ENCODE assay signal across 9 mouse cellular contexts in genomic region chr9:40687553-40687952, GRCm38 (mm10). TPM values are rescaled to one million over a fixed set of nuclear protein-coding genes. Genes with fewer than 3 reads are reported as not detected.
A peak's percentile ranks its signal among the peaks of the same experiment; 100 is the strongest.
DNase-seq lines count a peak whose midpoint lies in the region; ATAC-seq and TF ChIP-seq lines count a peak whose summit lies in the region.
"Had no signal": no experiment of that assay in that cellular context is flagged by ENCODE, and none has a peak within 500 bp of the region (broad histone marks: within the 10 kb centered on the region; RNA-seq: fewer than 3 reads in every experiment).

No protein-coding gene starts in this region.

- WGBS in heart, embryonic 14.5 days = 52% methylated on average over 3 of the region's 3 CpGs
- 45% methylated on average over 3 of the region's 3 CpGs for WGBS in embryonic facial prominence, embryonic 10.5 days
- WGBS in hindbrain, embryonic 11.5 days = 50% methylated on average over 3 of the region's 3 CpGs
- 58% methylated on average over 3 of the region's 3 CpGs for WGBS in midbrain, embryonic 12.5 days
- WGBS in thymus, adult 2 months = 89% methylated on average over 3 of the region's 3 CpGs

- H3K27ac ChIP-seq in heart, embryonic 14.5 days (replicated peaks in 1 of 2; ENCODE audit: control insufficient read depth in 1 of 2, insufficient read depth in 1 of 2, low read depth in 2 of 2, low read length in 2 of 2) = peak overlapping the region in 1 of 2 experiments; percentile 76; a peak in 2 of 4 replicates
- peak overlapping the region; percentile 99 for H3K27ac ChIP-seq in embryonic facial prominence, embryonic 10.5 days (replicated peaks)
- H3K27ac ChIP-seq in hindbrain, embryonic 11.5 days (ENCODE audit: low read depth, low read length) = no peak overlapping the region
- no peak overlapping the region for H3K27ac ChIP-seq in midbrain, embryonic 12.5 days (replicated peaks)
- H3K27ac ChIP-seq in thymus, adult 2 months (ENCODE audit: control insufficient read depth, insufficient read depth, low read length) = no peak overlapping the region

- peaks cover 24% of the 10 kb centered on the region for H3K27me3 ChIP-seq in heart, embryonic 14.5 days (ENCODE audit: control insufficient read depth, insufficient read depth, low read length)
- peaks cover 40% of the 10 kb centered on the region for H3K27me3 ChIP-seq in embryonic facial prominence, embryonic 10.5 days (replicated peaks; ENCODE audit: low read depth, poor library complexity, severe bottlenecking)
- H3K27me3 ChIP-seq in hindbrain, embryonic 11.5 days (ENCODE audit: control insufficient read depth, insufficient read depth, low read length) = 0 out of 2 replicates have a peak, but pooled peaks cover 4% of the 10 kb centered on the region
- H3K27me3 ChIP-seq in midbrain, embryonic 12.5 days = peaks cover 33% of the 10 kb centered on the region
- H3K27me3 ChIP-seq in thymus, adult 2 months (ENCODE audit: control insufficient read depth, insufficient read depth, low read length) = no peaks in the 10 kb centered on the region; the same call in 1 of the 2 replicates

- peak overlapping the region in 1 of 2 experiments; percentile 52; a peak in 2 of 4 replicates for H3K4me3 ChIP-seq in heart, embryonic 14.5 days (ENCODE audit: control insufficient read depth in 1 of 2, insufficient read depth in 1 of 2, low read depth in 1 of 2, low read length in 2 of 2)
- H3K4me3 ChIP-seq in embryonic facial prominence, embryonic 10.5 days = peak overlapping the region; percentile 92
- peak overlapping the region; percentile 79 for H3K4me3 ChIP-seq in hindbrain, embryonic 11.5 days (ENCODE audit: low read depth, low read length)
- H3K4me3 ChIP-seq in midbrain, embryonic 12.5 days = peak overlapping the region; percentile 60
- no peak overlapping the region for H3K4me3 ChIP-seq in thymus, adult 2 months (ENCODE audit: control insufficient read depth, insufficient read depth, low read length)

- H3K4me1 ChIP-seq in heart, embryonic 14.5 days (ENCODE audit: control insufficient read depth in 2 of 2, insufficient read depth in 2 of 2, low read length in 2 of 2) = peaks cover 0 to under 1% of the 10 kb centered on the region in 2 experiments; a peak in 2 of 4 replicates
- H3K4me1 ChIP-seq in embryonic facial prominence, embryonic 10.5 days = peaks cover 70% of the 10 kb centered on the region
- H3K4me1 ChIP-seq in hindbrain, embryonic 11.5 days (replicated peaks; ENCODE audit: control insufficient read depth, insufficient read depth, low read length) = no peaks in the 10 kb centered on the region
- H3K4me1 ChIP-seq in midbrain, embryonic 12.5 days = peaks cover 11% of the 10 kb centered on the region; the same call in 1 of the 2 replicates
- no peaks in the 10 kb centered on the region for H3K4me1 ChIP-seq in thymus, adult 2 months (replicated peaks; ENCODE audit: control insufficient read depth, insufficient read depth, low read length)

- ATAC-seq in heart, embryonic 14.5 days (ENCODE audit: insufficient number of reproducible peaks, insufficient read depth, low FRiP score, low read depth) = no peak
- no peak for ATAC-seq in hindbrain, embryonic 11.5 days (ENCODE audit: low FRiP score)
- ATAC-seq in midbrain, embryonic 12.5 days (ENCODE audit: low FRiP score, low read depth) = no peak

- H3K4me2 ChIP-seq in heart, embryonic 14.5 days (ENCODE audit: low read length) = peak overlapping the region; percentile 92
- H3K4me2 ChIP-seq in hindbrain, embryonic 11.5 days (replicated peaks; ENCODE audit: low read depth, low read length) = peak overlapping the region; percentile 96
- H3K4me2 ChIP-seq in midbrain, embryonic 12.5 days (replicated peaks) = peak overlapping the region; percentile 91

- no peak for TF ChIP-seq POLR2A in thymus, adult 2 months (IDR thresholded peaks at IDR 0.05; ENCODE audit: control insufficient read depth, extremely low read depth, insufficient read depth, low read length, poor library complexity)

- H3K9me3 ChIP-seq in heart, embryonic 14.5 days (ENCODE audit: control insufficient read depth, low read length) = no peaks in the 10 kb centered on the region
- H3K9me3 ChIP-seq in embryonic facial prominence, embryonic 10.5 days = no peaks in the 10 kb centered on the region
- no peaks in the 10 kb centered on the region for H3K9me3 ChIP-seq in hindbrain, embryonic 11.5 days (ENCODE audit: control insufficient read depth, low read length)
- no peaks in the 10 kb centered on the region for H3K9me3 ChIP-seq in midbrain, embryonic 12.5 days

- H3K36me3 ChIP-seq in heart, embryonic 14.5 days (ENCODE audit: control insufficient read depth, insufficient read depth, low read length) = no peaks in the 10 kb centered on the region
- H3K36me3 ChIP-seq in embryonic facial prominence, embryonic 10.5 days (replicated peaks) = no peaks in the 10 kb centered on the region
- H3K36me3 ChIP-seq in hindbrain, embryonic 11.5 days (ENCODE audit: control insufficient read depth, insufficient read depth, low read length) = no peaks in the 10 kb centered on the region
- H3K36me3 ChIP-seq in midbrain, embryonic 12.5 days = no peaks in the 10 kb centered on the region
- no peaks in the 10 kb centered on the region for H3K36me3 ChIP-seq in thymus, adult 2 months (ENCODE audit: control insufficient read depth, insufficient read depth, low read length)

- no peak for DNase-seq in heart, adult 8-10 months (ENCODE audit: low spot score)
- no peak for DNase-seq in embryonic facial prominence, embryonic 10.5 days (ENCODE audit: low spot score)
- DNase-seq in hindbrain, embryonic 11.5 days (ENCODE audit: low spot score) = no peak
- DNase-seq in cerebellum, adult 11 months = no peak
- no peak for DNase-seq in cerebellum, postnatal 14 days
- no peak for DNase-seq in thymus, adult 2 months
- DNase-seq: lung, adult 2 months had no signal

- H3K9ac ChIP-seq in heart, embryonic 14.5 days (ENCODE audit: low read length) = 0 out of 2 replicates have a peak overlapping the region, but pooled peaks have one; percentile 73
- no peak overlapping the region for H3K9ac ChIP-seq in hindbrain, embryonic 11.5 days (ENCODE audit: low read depth, low read length)
- peak overlapping the region; percentile 84 for H3K9ac ChIP-seq in midbrain, embryonic 12.5 days (replicated peaks)

- TF ChIP-seq CTCF in thymus, adult 2 months (IDR thresholded peaks at IDR 0.05; ENCODE audit: borderline replicate concordance, control insufficient read depth, extremely low read depth, insufficient read depth, low read length, poor library complexity) = no peak

RNA-seq across cellular contexts. Expression of gene Clmp, which starts 1.8 kb away (rescaled TPM):
- polyA plus RNA-seq in heart, embryonic 14.5 days (2014; fragmentation: Nextera tagmentation; extraction: Ambion mirVana) = 8.9 and 13.4 TPM in 2 replicates
- 1 to 10 TPM; 3.3 to 4.4 (median 4.0) TPM for total RNA-seq in heart, adult 8-10 months (2022)
- polyA plus RNA-seq in embryonic facial prominence, embryonic 10.5 days (2016; fragmentation: Nextera tagmentation; extraction: Ambion mirVana) = 35.5 and 45.6 TPM in 2 replicates
- polyA plus RNA-seq in hindbrain, embryonic 11.5 days (2014; fragmentation: Nextera tagmentation; extraction: Ambion mirVana) = 44.1 and 45.6 TPM in 2 replicates
- 40.8 and 47.4 TPM in 2 replicates for polyA plus RNA-seq in midbrain, embryonic 12.5 days (2016; fragmentation: Nextera tagmentation; extraction: Ambion mirVana)
- 1.1 and 2.3 TPM in 2 replicates for polyA plus RNA-seq in thymus, adult 2 months (2012; rRNA removed)

RNA-seq across cellular contexts. Expression of gene Gm21915, which starts 17.1 kb away (rescaled TPM):
- polyA plus RNA-seq in heart, embryonic 14.5 days (2014; fragmentation: Nextera tagmentation; extraction: Ambion mirVana) = not detected in 2 replicates
- total RNA-seq in heart, adult 8-10 months (2022) = not detected
- not detected in 2 replicates for polyA plus RNA-seq in embryonic facial prominence, embryonic 10.5 days (2016; fragmentation: Nextera tagmentation; extraction: Ambion mirVana)
- not detected in 2 replicates for polyA plus RNA-seq in hindbrain, embryonic 11.5 days (2014; fragmentation: Nextera tagmentation; extraction: Ambion mirVana)
- not detected in 2 replicates for polyA plus RNA-seq in midbrain, embryonic 12.5 days (2016; fragmentation: Nextera tagmentation; extraction: Ambion mirVana)
- polyA plus RNA-seq in thymus, adult 2 months (2012; rRNA removed) = not detected in 2 replicates
- polyA plus RNA-seq: lung, adult 2 months had no signal
